Mouse (Mus musculus): ENCODE measurements around the gene Dad1.
"Not testable (repeated sequence)": the region's sequence is repeated elsewhere in the genome, so short reads cannot be mapped to it uniquely, and the experiment has no call there.

Gene Dad1

DNA sequence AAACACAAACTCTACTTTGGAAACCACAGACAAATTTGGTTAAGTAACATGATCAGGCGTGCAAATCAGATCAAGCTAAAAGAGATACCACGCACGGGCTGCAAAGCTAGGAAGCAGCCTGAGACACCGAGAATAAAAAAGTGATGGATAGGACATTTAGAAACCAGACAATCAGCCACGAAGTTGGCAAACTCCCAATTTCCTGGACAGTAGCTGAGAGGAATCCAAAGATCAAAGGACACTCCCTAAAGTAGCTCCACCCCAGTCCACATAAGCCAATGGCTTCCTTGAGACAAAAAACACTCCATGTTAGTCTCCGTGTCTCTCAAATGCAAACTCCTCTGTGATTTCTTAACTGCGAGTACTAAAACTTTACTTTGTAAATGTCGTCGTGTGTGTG is 4.6 kb downstream of the Dad1 start:
- DNase-seq (ENCODE audit: low read depth, low spot score): peak; percentile 40

DNA sequence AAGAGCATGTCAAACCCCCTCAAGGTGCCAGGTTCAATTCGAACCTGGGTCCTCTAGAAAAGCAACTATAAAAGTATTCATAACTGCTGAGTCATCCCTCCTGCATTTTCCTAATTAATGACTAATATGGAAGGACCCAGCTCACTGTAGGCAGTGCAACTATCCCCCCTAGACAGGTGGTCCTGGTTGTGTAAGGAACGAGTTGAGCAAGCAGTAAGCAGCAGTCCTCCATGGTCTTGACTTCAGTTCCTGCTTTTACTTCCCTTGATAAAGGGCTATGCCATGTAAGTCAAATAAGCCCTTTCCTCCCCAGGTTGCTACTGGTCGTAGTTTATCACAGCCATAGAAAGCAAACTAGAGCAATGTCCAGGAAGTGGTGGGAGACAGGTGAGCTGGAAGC is 7.7 kb downstream of the Dad1 start:
- DNase-seq (ENCODE audit: low read depth, low spot score): no peak

DNA sequence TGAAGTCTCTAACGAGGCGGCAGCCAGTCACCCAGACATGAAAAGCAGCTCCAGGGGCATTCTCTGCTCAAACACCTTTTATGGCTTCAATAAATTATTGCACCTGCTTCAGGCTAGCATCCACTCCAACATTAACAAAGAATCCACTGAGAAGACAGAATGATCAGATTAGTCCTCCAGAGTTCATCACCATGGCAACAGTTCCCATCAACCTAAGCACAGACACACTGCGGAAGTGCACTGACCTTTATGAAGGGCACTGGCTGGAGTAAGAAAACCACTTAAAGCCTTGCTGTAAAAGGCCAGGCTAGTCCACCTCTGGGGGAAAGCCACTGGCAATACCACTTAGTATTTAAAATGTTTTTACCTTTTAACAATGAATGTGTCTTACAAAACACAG is 9.7 kb downstream of the Dad1 start:
- no peak for DNase-seq (ENCODE audit: low read depth, low spot score)

DNA sequence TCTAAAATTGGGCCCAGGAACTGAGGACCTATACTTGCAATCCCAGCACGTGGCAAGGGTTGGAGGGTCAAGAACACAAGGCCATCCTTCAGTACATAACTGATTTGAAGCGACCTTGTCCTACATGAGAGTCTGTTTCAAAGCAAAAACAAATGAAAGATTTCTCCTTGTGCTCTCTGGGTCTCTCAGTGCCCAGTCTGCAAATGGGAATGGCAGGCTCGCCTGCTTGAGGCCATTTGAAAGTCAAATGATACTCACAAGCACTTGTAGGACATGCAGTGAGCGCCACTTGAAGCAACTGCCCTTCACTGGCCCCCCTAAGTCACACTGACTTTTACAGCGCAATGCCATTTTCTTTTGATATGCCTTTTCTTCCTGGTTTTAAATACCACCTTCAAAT is 13.4 kb downstream of the Dad1 start:
- DNase-seq (ENCODE audit: low read depth, low spot score): no peak

DNA sequence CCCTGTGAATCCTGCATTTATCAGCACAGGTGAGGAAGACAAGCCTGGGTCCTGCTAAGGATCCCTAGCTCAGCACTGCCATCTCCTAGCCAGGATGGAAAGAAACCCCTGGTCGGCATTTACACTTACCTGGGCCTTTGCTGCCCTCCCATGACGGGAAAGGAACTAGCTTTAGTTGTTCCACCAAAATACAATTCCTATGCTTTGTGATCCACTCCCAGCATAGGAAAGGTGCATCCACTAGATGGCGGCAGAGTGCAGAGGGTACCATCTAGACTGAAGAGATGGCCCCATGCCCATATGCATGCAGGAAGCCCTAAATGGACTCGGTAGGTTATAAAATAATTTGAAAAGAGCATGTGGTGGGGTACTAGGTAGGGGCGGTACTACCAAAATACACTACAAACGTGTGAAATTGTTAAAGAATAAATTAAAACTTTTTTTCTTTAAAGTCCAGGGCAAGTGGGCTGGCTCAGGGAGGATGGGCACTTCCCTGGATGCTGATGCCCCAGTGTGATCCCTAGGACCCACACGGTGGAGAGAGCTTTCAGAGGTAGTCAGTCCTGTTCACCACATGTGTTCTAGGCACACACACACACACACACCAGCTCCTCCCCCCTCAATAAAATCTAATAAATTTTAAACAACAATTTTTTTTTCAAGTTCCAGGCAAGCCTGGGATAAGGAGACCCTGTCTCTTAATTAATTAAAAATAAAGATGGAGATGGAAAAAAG is 14.7 kb downstream of the Dad1 start:
- DNase-seq (ENCODE audit: low read depth, low spot score): peak; percentile 94

DNA sequence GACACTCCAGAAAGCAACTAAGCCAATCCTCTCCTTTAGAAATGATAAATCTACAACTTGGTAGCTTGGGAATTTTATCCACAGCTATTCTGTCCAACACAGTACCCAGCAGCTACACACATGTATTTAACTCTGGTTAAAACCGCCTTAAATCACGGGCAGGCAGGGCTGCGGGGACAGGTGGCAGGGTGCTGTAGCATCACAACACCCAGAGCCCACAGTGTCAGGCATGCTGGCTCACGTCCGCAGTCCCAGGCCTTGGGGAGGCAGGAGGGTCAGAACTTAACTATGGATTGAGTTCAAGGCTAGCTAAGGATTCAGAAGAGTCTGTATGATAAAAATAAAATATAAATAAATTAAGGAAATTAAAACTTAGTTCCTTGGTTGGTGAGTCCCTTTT is 17.0 kb downstream of the Dad1 start:
- no peak for DNase-seq (ENCODE audit: low read depth, low spot score)

DNA sequence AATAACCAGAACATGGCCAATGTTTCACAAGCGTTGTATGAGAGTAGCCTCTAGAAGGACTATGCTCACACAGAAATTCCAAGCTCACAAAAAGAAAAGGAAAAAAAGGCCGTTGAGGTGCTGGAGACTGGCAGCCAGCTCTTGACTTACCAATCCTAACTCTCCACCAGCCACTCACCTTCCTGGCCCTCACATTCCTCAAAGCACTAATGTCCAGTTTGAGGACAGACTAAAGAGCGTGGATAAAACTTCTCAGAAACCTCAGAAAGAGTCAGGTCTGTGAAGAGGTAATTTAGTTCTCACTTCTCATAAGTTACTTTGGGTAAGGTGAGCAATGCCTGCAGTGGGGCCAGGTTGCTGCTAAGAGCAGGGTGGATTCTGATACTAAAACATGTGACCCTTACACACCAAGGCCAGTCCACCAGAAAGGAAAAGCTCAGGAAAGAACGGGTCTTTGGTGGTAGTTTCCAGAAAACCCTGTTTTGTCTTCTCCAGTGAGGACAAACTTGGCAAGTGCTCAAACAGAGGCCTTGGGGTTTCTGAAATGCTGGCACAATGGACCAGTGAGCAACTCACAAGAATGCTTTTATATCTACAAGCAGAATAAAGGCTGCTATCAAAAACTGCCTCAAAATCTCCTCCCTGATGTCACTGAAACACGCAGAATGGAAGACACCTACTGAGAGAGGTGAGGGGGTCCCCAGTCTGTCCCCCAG is 17.9 kb downstream of the Dad1 start:
- no peak for DNase-seq (ENCODE audit: low read depth, low spot score)

DNA sequence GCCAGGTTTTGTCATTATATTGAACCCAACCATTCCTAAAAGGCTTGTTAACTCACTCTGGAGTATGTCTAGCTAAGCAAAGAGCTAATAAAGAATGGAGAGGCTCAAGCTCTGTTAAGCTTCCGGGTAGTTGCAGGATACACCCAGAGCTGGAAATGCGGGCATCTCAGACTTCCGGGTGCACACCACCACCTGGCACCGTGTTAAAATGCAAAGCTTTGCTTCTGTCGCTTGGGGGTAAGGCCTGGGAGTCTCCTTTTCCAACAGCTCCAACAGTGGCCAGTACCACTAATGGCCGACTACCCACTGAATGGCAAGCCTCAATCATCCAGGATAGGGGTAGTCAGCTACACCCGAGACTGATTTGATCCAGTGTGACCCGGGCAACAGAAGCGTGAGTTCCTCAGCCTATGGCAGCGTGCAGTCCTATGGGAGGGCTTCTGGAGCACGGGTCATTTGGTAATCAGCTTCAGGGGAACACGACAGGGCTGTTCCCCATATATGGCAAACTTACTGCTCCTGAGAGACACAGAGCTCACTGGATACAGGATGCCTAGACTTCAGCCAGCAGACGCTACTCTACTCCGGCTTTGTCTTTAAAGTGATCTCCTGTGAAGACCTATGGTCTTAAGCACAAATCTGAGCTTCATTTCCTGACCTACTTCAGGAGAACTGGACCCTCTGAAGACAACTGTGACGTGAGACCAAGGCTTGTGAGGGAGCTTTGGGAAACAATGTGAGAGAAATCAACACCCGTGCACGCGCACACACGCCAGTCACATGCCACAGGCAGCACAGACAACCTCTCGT is 19.5 kb downstream of the Dad1 start:
- DNase-seq (ENCODE audit: low read depth, low spot score): no peak

DNA sequence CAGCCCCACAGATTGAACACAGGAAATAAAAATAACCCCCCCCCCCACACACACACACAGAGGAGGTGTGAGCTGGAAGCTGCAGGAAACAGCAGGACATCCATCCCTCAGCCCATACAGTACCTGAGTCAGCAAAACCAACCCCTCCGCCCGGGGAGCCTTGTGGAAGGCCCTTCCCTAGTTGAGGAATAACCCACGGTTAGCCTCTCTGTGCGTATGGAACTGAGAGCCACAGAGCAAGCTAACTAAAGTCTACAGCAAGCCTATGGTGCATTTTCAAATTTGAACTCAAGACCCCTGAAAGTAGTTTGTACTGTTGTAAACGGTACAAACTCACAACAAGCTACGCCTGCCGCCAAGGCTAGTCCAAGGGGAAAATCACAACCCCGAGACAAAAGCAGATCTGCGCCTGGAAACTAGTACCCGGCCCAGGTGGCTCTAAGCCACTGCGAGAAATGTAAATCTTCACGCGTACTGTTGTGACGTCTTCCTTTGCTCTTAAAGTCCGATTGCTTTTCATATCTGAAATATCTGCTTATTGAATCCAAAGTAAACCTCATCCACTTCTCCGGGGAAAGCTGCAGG is 20.3 kb downstream of the Dad1 start:
- no peak for DNase-seq (ENCODE audit: low read depth, low spot score)

DNA sequence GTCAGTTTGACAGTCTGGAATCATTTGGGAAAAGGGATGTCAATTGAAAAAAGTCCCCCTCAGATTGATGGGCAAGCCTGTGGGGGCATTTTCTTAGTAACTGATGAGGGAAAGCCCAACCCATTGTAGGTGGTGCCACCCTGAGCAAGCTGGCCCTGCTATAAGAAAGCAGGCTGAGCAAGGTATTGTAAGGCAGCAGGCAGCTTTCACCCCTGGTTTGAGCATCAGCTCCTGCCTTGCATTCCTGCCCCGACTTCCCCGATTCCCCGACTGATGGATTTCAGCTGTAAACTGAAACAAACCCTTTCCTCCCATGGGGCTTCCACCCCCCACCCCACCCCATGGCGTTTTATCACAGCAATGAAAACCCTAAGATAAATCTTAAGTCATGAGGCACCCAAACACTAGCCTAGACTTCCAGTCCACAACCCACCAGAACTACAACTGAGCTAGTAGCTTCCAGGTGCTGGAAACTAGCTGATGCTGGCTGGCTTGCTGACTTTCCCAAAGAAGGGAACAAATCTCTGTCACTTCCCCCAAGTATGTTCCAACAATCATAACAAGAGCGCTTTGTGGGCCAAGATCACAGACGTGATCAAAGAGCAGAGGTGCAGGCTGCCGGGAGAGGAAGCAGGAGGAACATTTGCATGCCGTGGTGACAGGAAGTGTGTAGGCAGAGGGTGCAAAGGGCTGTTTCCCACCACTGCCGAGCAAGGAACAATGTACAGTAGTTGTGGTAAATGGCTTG is 20.9 kb downstream of the Dad1 start:
- DNase-seq (ENCODE audit: low read depth, low spot score): no peak

DNA sequence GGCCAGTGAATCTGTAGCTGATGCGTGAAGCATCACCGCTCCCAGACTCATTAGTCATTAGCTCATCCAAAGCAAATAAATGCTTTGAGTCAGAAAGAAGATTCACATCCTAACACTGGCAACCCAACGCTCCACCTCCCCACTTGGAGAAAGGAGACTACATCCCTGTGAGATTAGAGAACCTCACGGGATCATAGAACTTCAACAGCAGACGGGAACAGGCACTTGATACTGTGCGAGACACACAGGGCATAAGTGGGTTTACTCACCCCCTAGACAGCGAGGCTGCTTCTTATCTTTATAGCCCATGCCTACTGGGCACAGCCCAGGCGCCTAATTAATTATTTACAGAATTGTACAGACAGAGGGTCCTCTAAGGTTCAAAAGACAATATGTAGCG is 21.8 kb downstream of the Dad1 start:
- DNase-seq (ENCODE audit: low read depth, low spot score): no peak

DNA sequence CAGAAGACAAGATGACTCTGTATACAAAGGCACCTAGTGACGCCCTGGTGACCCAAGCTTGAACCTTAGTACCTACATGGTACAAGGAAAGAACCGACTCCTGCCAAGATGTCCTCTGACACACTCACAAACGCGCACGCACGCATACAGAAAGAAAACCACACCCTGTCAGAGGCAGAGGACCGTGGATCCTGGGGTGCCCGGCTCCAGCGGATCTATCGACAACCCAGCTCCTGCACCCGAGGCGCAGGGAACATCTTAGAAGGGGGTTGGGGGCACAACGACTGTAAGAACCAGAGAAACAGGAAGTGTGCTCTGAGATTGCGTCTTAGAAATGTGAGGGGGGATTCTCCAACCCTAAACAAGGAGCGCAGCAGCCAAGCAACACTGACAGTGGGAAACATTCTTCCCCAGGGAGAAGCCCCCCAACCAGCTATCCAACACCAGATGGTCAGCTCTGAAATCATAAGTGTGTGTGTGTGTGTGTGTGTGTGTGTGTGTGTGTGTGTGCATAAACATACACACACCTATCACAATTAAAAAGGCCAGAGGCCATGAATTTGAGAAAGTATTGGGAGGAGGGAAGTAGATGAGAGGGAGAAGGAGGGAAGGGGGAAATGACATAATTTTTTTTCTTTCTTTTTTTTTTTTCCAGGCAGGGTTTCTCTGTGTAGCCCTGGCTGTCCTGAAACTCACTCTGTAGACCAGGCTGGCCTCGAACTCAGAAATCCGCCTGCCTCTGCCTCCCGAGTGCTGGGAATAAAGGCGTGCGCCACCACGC is 22.5 kb downstream of the Dad1 start:
- DNase-seq (ENCODE audit: low read depth, low spot score): no peak

DNA sequence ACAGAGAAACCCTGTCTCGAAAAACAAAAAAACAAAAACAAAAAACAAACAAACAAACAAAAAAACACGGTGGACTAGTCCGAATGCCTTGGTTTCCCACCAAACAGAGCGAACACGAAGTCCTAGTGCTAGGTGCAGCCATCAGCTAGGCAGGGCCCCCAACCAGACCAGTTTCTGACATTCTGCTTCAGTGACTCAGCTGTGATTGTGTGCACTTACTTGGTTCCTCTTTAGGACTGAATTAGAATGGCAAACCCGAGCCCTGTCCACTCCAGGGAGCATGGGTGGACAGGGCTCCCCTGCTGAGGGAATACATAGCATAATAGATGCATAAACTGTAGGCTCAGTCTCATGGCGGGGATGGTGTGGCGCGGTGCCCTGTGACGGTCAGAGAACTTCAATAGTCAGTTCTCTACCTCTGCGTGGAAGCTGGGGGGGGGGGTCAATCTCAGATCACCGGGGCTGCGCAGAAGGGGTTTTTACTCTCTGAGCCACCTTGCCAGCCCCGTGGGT is 23.2 kb downstream of the Dad1 start:
- DNase-seq (ENCODE audit: low read depth, low spot score): no peak

DNA sequence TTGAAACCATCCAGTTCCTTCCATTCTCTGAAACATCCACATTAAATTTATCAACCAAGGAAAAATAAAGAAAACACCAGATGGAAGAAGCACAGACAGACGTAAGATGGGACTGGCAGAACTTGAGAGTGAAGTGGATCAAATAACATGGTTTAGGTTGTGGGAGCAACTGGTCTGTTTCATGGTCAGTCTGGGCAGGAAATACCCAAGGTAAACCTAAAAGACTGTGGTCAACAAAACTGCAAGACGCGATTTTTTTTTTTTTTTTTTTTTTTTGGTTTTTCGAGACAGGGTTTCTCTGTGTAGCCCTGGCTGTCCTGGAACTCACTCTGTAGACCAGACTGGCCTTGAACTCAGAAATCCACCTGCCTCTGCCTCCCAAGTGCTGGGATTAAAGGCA is 24.1 kb downstream of the Dad1 start:
- DNase-seq (ENCODE audit: low read depth, low spot score): not testable (repeated sequence)

DNA sequence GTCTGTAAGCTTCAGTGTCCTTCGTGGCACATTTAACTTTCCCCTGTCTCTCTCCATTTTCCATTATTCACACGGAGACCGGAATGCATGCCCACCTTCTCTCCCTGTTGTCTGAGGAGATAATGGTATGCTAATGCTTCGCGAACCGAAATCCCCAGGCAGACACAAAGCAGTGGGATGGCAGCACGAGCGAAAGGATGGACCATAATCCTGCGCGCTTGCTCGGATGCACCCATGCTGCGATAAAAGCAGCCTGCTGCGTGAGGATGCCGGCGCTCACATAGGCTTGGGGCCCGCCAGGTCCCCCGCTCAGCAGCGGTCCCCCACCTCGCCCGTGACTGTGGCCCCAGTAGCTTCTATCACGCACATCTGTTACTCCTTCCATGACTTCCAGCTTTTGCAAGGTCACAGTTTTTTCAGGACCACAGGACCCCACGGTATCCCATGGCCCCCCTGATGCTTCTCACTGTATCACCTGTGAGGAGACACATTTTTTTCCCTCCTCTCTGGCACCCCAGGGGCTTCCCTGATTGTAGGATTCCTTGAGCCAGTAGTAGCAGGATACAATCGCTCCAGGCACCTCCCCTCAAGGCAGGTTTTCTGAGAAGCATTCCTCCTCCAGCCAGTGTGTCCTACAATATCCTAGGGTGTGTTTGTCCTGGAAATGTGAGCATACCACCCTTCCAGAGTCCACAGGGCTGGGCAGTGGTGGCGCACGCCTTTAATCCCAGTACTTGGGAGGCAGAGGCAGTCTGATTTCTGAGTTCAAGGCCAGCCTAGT is 24.8 kb downstream of the Dad1 start:
- DNase-seq (ENCODE audit: low read depth, low spot score): no peak

DNA sequence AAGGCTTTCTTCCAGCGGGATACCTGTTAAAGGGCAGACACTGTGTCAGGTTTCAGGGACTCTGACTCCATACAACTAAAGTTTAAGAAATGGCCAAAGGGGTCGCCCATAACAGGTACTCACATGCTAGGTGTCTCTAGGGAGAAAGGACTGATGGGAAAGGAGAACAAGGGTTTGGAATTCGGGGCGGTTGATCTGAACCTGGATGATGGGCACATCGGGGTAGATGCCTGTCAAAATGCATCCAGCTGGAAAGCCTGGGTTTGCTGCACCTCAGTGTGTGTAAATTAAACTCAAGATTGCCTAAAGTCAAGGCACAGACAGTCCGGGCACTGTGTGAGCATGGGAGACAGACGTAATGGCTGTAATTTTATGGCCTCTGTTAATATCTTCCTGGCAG is 25.4 kb downstream of the Dad1 start:
- no peak for DNase-seq (ENCODE audit: low read depth, low spot score)

DNA sequence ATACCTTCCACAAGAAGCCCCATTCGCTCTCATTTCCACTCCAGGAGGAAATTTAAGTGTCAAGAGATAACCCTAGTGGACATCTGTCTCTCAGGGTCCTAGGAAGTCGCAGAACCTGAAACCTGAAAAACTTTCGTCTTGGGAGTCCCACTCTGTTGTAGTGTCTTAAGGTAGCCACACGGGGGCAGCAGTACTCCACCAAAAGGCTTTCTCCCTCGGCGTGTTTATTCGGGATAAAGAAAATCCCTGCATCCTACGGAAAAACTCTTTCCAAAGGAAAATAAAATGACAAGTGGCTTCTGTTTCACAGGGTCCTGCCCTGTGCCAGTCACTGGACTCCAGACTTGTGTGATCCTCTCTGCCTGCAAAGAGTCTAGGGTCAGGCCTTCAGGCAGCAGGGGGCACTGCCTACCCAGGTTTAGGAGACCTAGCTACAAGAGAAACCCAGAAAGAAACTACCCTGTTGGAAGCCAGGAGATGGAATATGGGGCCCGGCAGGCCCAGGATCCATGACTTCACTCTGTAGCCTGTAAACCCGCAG is 25.9 kb downstream of the Dad1 start:
- DNase-seq (ENCODE audit: low read depth, low spot score): peak; percentile 80

DNA sequence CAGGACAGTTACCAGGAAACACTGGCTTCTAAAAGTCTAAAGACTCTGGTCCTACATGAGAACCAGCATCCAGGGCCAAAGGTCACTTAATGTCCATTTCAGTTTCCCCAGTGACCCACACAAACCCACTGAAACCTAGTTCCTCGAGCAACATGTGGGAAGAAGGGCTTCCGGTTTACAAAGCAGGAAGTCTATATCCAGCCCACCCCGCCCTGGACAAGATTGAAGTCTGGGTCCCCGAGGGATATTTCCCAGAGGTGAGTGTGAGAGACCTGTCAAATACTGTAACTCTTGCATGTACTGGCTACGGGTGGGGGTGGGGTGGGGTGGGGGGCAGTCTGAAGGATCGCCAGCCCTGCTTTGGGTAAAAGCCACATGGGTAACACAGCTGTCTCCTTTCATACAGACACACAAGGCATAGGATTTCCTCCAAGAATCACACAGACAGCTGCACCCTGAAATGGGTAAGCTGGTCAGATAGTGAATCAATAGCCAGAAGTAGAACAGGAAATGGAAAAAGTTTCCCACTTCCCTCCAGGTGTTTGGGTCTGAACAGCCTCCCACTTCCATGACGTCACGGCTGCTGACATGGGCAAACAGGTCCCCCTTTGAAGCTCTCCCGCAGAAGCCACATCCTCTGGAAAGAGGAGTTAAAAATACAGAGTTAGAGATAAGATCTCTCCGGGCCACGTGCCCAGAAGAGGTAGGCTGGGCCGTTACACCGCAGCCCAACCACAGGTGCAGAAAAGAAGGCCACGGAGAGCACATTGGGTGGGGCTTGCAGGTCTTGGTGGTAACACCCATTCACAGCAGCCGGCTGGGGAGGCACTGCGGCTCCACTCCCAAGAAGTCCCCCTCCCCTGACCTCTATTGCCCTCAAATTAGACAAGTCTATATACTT is 26.7 kb downstream of the Dad1 start:
- peak; percentile 27 for DNase-seq (ENCODE audit: low read depth, low spot score)
